In the genomic region with DNA sequence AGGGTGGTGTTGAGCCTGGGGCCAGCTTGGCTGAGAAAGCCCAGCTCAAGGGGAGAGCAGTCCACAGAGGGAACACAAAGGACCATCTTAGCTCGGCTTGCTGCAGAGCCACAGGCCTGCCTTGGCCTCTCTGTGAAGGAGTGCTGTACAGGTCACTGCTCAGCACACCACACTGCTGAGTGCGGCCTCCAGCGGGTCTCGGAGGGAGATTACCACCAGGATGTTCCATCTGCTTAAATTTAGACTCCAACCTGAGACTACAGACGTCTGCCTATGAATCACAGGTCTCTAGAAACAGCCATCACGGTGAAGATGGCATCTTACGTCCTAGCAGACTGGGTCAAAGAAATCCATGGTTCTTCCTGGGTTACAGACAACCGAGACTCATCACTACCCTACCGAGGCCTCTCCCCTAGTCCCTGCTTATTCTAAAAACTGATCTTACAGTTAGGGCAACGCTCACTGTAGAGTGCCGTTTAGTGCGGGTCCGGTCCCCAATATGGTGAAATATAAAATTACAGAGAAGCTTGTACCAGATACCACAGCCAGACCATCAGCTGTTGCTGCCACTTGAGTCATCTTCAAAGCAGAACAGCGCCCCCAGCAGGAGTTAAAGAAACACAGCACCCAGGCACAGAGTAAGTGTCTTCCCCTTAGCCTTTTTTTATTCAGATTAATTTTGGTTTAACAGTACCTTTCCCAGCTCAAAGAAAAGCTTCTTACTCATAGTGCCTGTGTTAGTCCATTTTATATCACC, we compare ENCODE assay signal across 18 mouse cellular contexts. TPM values are rescaled to one million over a fixed set of nuclear protein-coding genes. Genes with fewer than 3 reads are reported as not detected.
DNase-seq lines count a peak whose midpoint lies in the region; ATAC-seq and TF ChIP-seq lines count a peak whose summit lies in the region.
"Had no signal": no experiment of that assay in that cellular context is flagged by ENCODE, and none has a peak within 500 bp of the region (broad histone marks: within the 10 kb centered on the region; RNA-seq: fewer than 3 reads in every experiment).

No protein-coding gene starts in this region.

- no peak for TF ChIP-seq EP300 in stomach, postnatal 0 days (optimal IDR thresholded peaks at IDR 0.05)

- DNase-seq in hindbrain, embryonic 10.5 days (ENCODE audit: low spot score): no peak
- DNase-seq in retina, postnatal 1 day: peak; percentile 36
- no peak for DNase-seq in retina, embryonic 14.5 days (ENCODE audit: low spot score)
- DNase-seq in G1E (ENCODE audit: low spot score): no peak
- DNase-seq in stomach, postnatal 0 days (ENCODE audit: low spot score): no peak
- DNase-seq in lung, adult 2 months: no peak
- DNase-seq: adrenal gland, postnatal 36 days; cerebellum, adult 8-10 months; layer of hippocampus, adult 9-11 months; right cerebral cortex, postnatal 25 days had no signal

- H3K4me3 ChIP-seq in hindbrain, embryonic 10.5 days: no peak overlapping the region
- no peak overlapping the region for H3K4me3 ChIP-seq in hindbrain, embryonic 12.5 days
- no peak overlapping the region for H3K4me3 ChIP-seq in G1E (ENCODE audit: low read depth, low read length)
- H3K4me3 ChIP-seq in stomach, postnatal 0 days (ENCODE audit: low read depth, low read length): no peak overlapping the region
- no peak overlapping the region for H3K4me3 ChIP-seq in lung, adult 2 months (replicated peaks; ENCODE audit: extremely low read depth, low read depth, low read length)
- H3K4me3 ChIP-seq: hindbrain, embryonic 15.5 days; limb, embryonic 13.5 days; neural tube, embryonic 15.5 days; stomach, embryonic 15.5 days had no signal

- peaks cover 65% of the 10 kb centered on the region for H3K4me1 ChIP-seq in hindbrain, embryonic 10.5 days (replicated peaks)
- peaks cover 27% of the 10 kb centered on the region for H3K4me1 ChIP-seq in hindbrain, embryonic 12.5 days
- H3K4me1 ChIP-seq in G1E (ENCODE audit: insufficient read depth, low read depth, low read length): peaks cover 44% of the 10 kb centered on the region
- H3K4me1 ChIP-seq in stomach, postnatal 0 days (replicated peaks; ENCODE audit: control insufficient read depth, insufficient read depth): no peaks in the 10 kb centered on the region
- H3K4me1 ChIP-seq in lung, adult 2 months (ENCODE audit: control insufficient read depth, insufficient read depth, low read length): no peaks in the 10 kb centered on the region

- no peak overlapping the region for H3K4me2 ChIP-seq in hindbrain, embryonic 12.5 days (replicated peaks)
- H3K4me2 ChIP-seq in stomach, postnatal 0 days (replicated peaks; ENCODE audit: low read depth): no peak overlapping the region
- H3K4me2 ChIP-seq: hindbrain, embryonic 15.5 days; limb, embryonic 13.5 days; midbrain, embryonic 11.5 days; neural tube, embryonic 15.5 days; stomach, embryonic 15.5 days had no signal

- peak; percentile 14; the same call in 1 of the 2 replicates for TF ChIP-seq CTCF in G1E (IDR thresholded peaks at IDR 0.05; ENCODE audit: low read depth, low read length)
- peak; percentile 34; the same call in 1 of the 2 replicates for TF ChIP-seq CTCF in stomach, postnatal 0 days (IDR thresholded peaks at IDR 0.05; ENCODE audit: low read depth)
- TF ChIP-seq CTCF in lung, adult 2 months (IDR thresholded peaks at IDR 0.05; ENCODE audit: insufficient read depth, low read length): no peak

- H3K27me3 ChIP-seq in hindbrain, embryonic 10.5 days (ENCODE audit: insufficient read depth, poor library complexity, severe bottlenecking): peaks cover 78% of the 10 kb centered on the region
- H3K27me3 ChIP-seq in hindbrain, embryonic 12.5 days: peaks cover 51% of the 10 kb centered on the region
- peaks cover 85% of the 10 kb centered on the region for H3K27me3 ChIP-seq in G1E (ENCODE audit: insufficient read depth, low read length)
- no peaks in the 10 kb centered on the region for H3K27me3 ChIP-seq in stomach, postnatal 0 days (ENCODE audit: control insufficient read depth, insufficient read depth, low read length)

- peak overlapping the region; percentile 73 for H3K27ac ChIP-seq in hindbrain, embryonic 10.5 days
- H3K27ac ChIP-seq in hindbrain, embryonic 12.5 days: no peak overlapping the region
- H3K27ac ChIP-seq in stomach, postnatal 0 days (replicated peaks): no peak overlapping the region
- H3K27ac ChIP-seq: hindbrain, embryonic 15.5 days; limb, embryonic 13.5 days; neural tube, embryonic 15.5 days; stomach, embryonic 15.5 days had no signal

- H3K36me3 ChIP-seq in hindbrain, embryonic 10.5 days: no peaks in the 10 kb centered on the region
- no peaks in the 10 kb centered on the region for H3K36me3 ChIP-seq in hindbrain, embryonic 12.5 days
- H3K36me3 ChIP-seq in G1E (replicated peaks): no peaks in the 10 kb centered on the region
- H3K36me3 ChIP-seq in stomach, postnatal 0 days (ENCODE audit: control insufficient read depth, insufficient read depth, low read length): no peaks in the 10 kb centered on the region
- H3K36me3 ChIP-seq: hindbrain, embryonic 15.5 days; limb, embryonic 13.5 days; neural tube, embryonic 15.5 days; stomach, embryonic 15.5 days had no signal

- 65% methylated on average over 14 of the region's 14 CpGs for WGBS in hindbrain, embryonic 10.5 days
- WGBS in hindbrain, embryonic 12.5 days: 69% methylated on average over 14 of the region's 14 CpGs
- 69% methylated on average over 14 of the region's 14 CpGs for WGBS in stomach, postnatal 0 days
- 72% methylated on average over 14 of the region's 14 CpGs for WGBS in lung, adult 2 months

- no peak for ATAC-seq in hindbrain, embryonic 12.5 days (ENCODE audit: low FRiP score)
- no peak for ATAC-seq in G1E (ENCODE audit: extremely low read depth, insufficient number of reproducible peaks, low FRiP score, poor library complexity, severe bottlenecking)
- no peak for ATAC-seq in stomach, postnatal 0 days (ENCODE audit: low FRiP score, low TSS enrichment)
- ATAC-seq: lung, postnatal 0 days had no signal

- H3K9me3 ChIP-seq in hindbrain, embryonic 10.5 days: no peaks in the 10 kb centered on the region
- no peaks in the 10 kb centered on the region for H3K9me3 ChIP-seq in hindbrain, embryonic 12.5 days (replicated peaks)
- no peaks in the 10 kb centered on the region for H3K9me3 ChIP-seq in G1E (replicated peaks)
- no peaks in the 10 kb centered on the region for H3K9me3 ChIP-seq in stomach, postnatal 0 days (ENCODE audit: control insufficient read depth, low read length)
- H3K9me3 ChIP-seq: hindbrain, embryonic 15.5 days; limb, embryonic 13.5 days; neural tube, embryonic 15.5 days; stomach, embryonic 15.5 days had no signal

- TF ChIP-seq POLR2A in lung, adult 2 months (IDR thresholded peaks at IDR 0.05; ENCODE audit: borderline replicate concordance, extremely low read depth, low read depth, low read length): no peak

- H3K9ac ChIP-seq in hindbrain, embryonic 12.5 days: no peak overlapping the region
- H3K9ac ChIP-seq in stomach, postnatal 0 days (ENCODE audit: low read length): no peak overlapping the region
- H3K9ac ChIP-seq: hindbrain, embryonic 15.5 days; limb, embryonic 13.5 days; neural tube, embryonic 15.5 days; stomach, embryonic 15.5 days had no signal

RNA-seq across cellular contexts. Expression of gene Tnfrsf13c, which starts 2.9 kb away (rescaled TPM):
- polyA plus RNA-seq in hindbrain, embryonic 10.5 days (2016; fragmentation: Nextera tagmentation; extraction: Ambion mirVana): 0.18 and 0.46 TPM in 2 replicates
- polyA plus RNA-seq in hindbrain, embryonic 12.5 days (2016; fragmentation: Nextera tagmentation; extraction: Ambion mirVana): 0.18 and 0.34 TPM in 2 replicates
- total RNA-seq in G1E (2014; fragmentation: Nextera tagmentation): 1.6 and 2.4 TPM in 2 replicates
- 0.71 and 1.2 TPM in 2 replicates for total RNA-seq in G1E (2017)
- 0.18 and 0.65 TPM in 2 replicates for polyA plus RNA-seq in G1E (2012)
- not detected in 2 replicates for polyA plus RNA-seq in stomach, postnatal 0 days (2015; fragmentation: Nextera tagmentation; extraction: Ambion mirVana)
- 4.4 and 4.9 TPM in 2 replicates for polyA plus RNA-seq in lung, adult 2 months (2012; rRNA removed)

RNA-seq across cellular contexts. Expression of gene Shisa8, which starts 8.7 kb away (rescaled TPM):
- polyA plus RNA-seq in hindbrain, embryonic 10.5 days (2016; fragmentation: Nextera tagmentation; extraction: Ambion mirVana): 1.6 and 1.8 TPM in 2 replicates
- polyA plus RNA-seq in hindbrain, embryonic 12.5 days (2016; fragmentation: Nextera tagmentation; extraction: Ambion mirVana): 1.6 and 1.7 TPM in 2 replicates
- total RNA-seq in G1E (2014; fragmentation: Nextera tagmentation) (not detected in 2 replicates), G1E (2017) (0.05 TPM in 1 of 2 replicates, not detected in the other)
- not detected in 2 replicates for polyA plus RNA-seq in G1E (2012)
- polyA plus RNA-seq in stomach, postnatal 0 days (2015; fragmentation: Nextera tagmentation; extraction: Ambion mirVana): 0.06 and 0.23 TPM in 2 replicates
- 0.40 and 1.00 TPM in 2 replicates for polyA plus RNA-seq in lung, adult 2 months (2012; rRNA removed)

RNA-seq across cellular contexts. Expression of gene Cenpm, which starts 23.3 kb away (rescaled TPM):
- 86.2 and 92.6 TPM in 2 replicates for polyA plus RNA-seq in hindbrain, embryonic 10.5 days (2016; fragmentation: Nextera tagmentation; extraction: Ambion mirVana)
- polyA plus RNA-seq in hindbrain, embryonic 12.5 days (2016; fragmentation: Nextera tagmentation; extraction: Ambion mirVana): 51.1 and 51.4 TPM in 2 replicates
- total RNA-seq in G1E (2014; fragmentation: Nextera tagmentation) (70.7 and 84.1 TPM in 2 replicates), G1E (2017) (13.7 and 15.7 TPM in 2 replicates)
- 103 and 105 TPM in 2 replicates for polyA plus RNA-seq in G1E (2012)
- 24.0 and 27.0 TPM in 2 replicates for polyA plus RNA-seq in stomach, postnatal 0 days (2015; fragmentation: Nextera tagmentation; extraction: Ambion mirVana)
- 1.8 and 3.4 TPM in 2 replicates for polyA plus RNA-seq in lung, adult 2 months (2012; rRNA removed)

RNA-seq across cellular contexts. Expression of gene 1500009C09Rik, which starts 30.9 kb away (rescaled TPM):
- 0.17 and 1.5 TPM in 2 replicates for polyA plus RNA-seq in hindbrain, embryonic 10.5 days (2016; fragmentation: Nextera tagmentation; extraction: Ambion mirVana)
- polyA plus RNA-seq in hindbrain, embryonic 12.5 days (2016; fragmentation: Nextera tagmentation; extraction: Ambion mirVana): 1.3 and 1.6 TPM in 2 replicates
- total RNA-seq in G1E (2014; fragmentation: Nextera tagmentation): not detected in 2 replicates
- total RNA-seq in G1E (2017): not detected in 2 replicates
- not detected in 2 replicates for polyA plus RNA-seq in G1E (2012)
- polyA plus RNA-seq in stomach, postnatal 0 days (2015; fragmentation: Nextera tagmentation; extraction: Ambion mirVana): 0.23 and 0.24 TPM in 2 replicates
- polyA plus RNA-seq in lung, adult 2 months (2012; rRNA removed): not detected in 2 replicates
- polyA plus RNA-seq: kidney, embryonic 14.5 days; limb, embryonic 13.5 days; lung, postnatal 0 days; stomach, embryonic 15.5 days had no signal

RNA-seq across cellular contexts. Expression of gene Sept3, which starts 53.4 kb away (rescaled TPM):
- polyA plus RNA-seq in hindbrain, embryonic 10.5 days (2016; fragmentation: Nextera tagmentation; extraction: Ambion mirVana): 72.8 and 111 TPM in 2 replicates
- polyA plus RNA-seq in hindbrain, embryonic 12.5 days (2016; fragmentation: Nextera tagmentation; extraction: Ambion mirVana): 234 and 254 TPM in 2 replicates
- total RNA-seq in G1E (2014; fragmentation: Nextera tagmentation) (not detected in 2 replicates), G1E (2017) (0.05 and 0.12 TPM in 2 replicates)
- polyA plus RNA-seq in G1E (2012): not detected in 2 replicates
- polyA plus RNA-seq in stomach, postnatal 0 days (2015; fragmentation: Nextera tagmentation; extraction: Ambion mirVana): 2.1 and 2.9 TPM in 2 replicates
- 3.9 and 4.6 TPM in 2 replicates for polyA plus RNA-seq in lung, adult 2 months (2012; rRNA removed)
